Mouse (Mus musculus) limb, embryonic 12.5 days (tissue): ENCODE results near the gene Nudt9. TPM values are rescaled to one million over a fixed set of nuclear protein-coding genes. Genes with fewer than 3 reads are reported as not detected.

Experiments
- ATAC-seq: fragments of 200-750 bp; cut with Nextera tagmentation; 2 replicates; pipeline ENCODE4 v1.8.0; 2017; ENCODE audit warnings: low read depth, moderate TSS enrichment; ENCODE audit not compliant: insufficient number of reproducible peaks, insufficient read depth, low FRiP score, low TSS enrichment
- H3K27ac ChIP-seq: fragments of 300-500 bp; sonication (generic); 2 replicates; pipeline ENCODE4 v1.5.1; 2016; ENCODE audit warnings: mild to moderate bottlenecking, moderate library complexity
- H3K27me3 ChIP-seq: fragments of 300-500 bp; sonication (generic); 2 replicates; pipeline ENCODE4 v1.6.1; 2016; ENCODE audit warnings: mild to moderate bottlenecking, moderate library complexity
- H3K36me3 ChIP-seq: fragments of 300-500 bp; sonication (generic); 2 replicates; pipeline ENCODE4 v1.6.1; 2016; ENCODE audit warnings: mild to moderate bottlenecking, moderate library complexity
- H3K4me1 ChIP-seq: fragments of 300-500 bp; sonication (generic); replicated peaks from 2 replicates; pipeline ENCODE4 v1.6.1; 2016
- H3K4me2 ChIP-seq: fragments of 300-500 bp; sonication (generic); 2 replicates; pipeline ENCODE4 v1.6.1; 2016; ENCODE audit warnings: mild to moderate bottlenecking, moderate library complexity
- H3K4me3 ChIP-seq: fragments of 300-500 bp; sonication (generic); replicated peaks from 2 replicates; pipeline ENCODE4 v1.5.1; 2016; ENCODE audit warnings: mild to moderate bottlenecking
- H3K9ac ChIP-seq: fragments of 300-500 bp; sonication (generic); replicated peaks from 2 replicates; pipeline ENCODE4 v1.6.1; 2016; ENCODE audit warnings: mild to moderate bottlenecking, moderate library complexity
- H3K9me3 ChIP-seq: fragments of 300-500 bp; sonication (generic); 2 replicates; pipeline ENCODE4 v1.6.1; 2016; ENCODE audit warnings: mild to moderate bottlenecking, moderate library complexity
- WGBS: fragments of 180-500 bp; shearing (Covaris S2); methylation state at CpG from one replicate; pipeline ENCODE4 v1.1.7; 2016; 5-methylcytosine and 5-hydroxymethylcytosine counted together
- polyA plus RNA-seq: library from polyadenylated mRNA; unstranded; fragments of >200 nt; fragmentation: Nextera tagmentation; extraction: Ambion mirVana; gene quantifications from 2 replicates; pipeline ENCODE4 v1.2.1, GENCODE M21; 2016

The Nudt9 gene
- polyA plus RNA-seq, 1 experiment from 2014 or later = 66.1 TPM

- WGBS = 88% methylated on average over 5 of the region's 5 CpGs
- no peaks in the 10 kb centered on the region for H3K27me3 ChIP-seq
These were observed 14.3 kb downstream of the Nudt9 start for GRCm38 (mm10) chr5:104060429-104060828.

GRCm38 (mm10) chr5:104061936-104062772 is 16.0 kb downstream of the Nudt9 start:
- H3K9ac ChIP-seq = no peak overlapping the region
- ATAC-seq = no peak
- peaks cover 70% of the 10 kb centered on the region for H3K36me3 ChIP-seq
- 87% methylated on average over 13 of the region's 13 CpGs for WGBS
- no peaks in the 10 kb centered on the region for H3K4me1 ChIP-seq
- H3K4me2 ChIP-seq = no peak overlapping the region
- H3K27me3 ChIP-seq = no peaks in the 10 kb centered on the region
- H3K4me3 ChIP-seq = no peak overlapping the region
- H3K9me3 ChIP-seq = no peaks in the 10 kb centered on the region
- H3K27ac ChIP-seq = no peak overlapping the region

More at GRCm38 (mm10) chr5:104060429-104060828, 14.3 kb downstream of the Nudt9 start:
- Histone ChIP-seq H3K9me3 (no peaks in the 10 kb centered on the region), H3K4me2 (no peak overlapping the region), H3K36me3 (peaks cover 80% of the 10 kb centered on the region), H3K4me1 (no peaks in the 10 kb centered on the region), H3K9ac (no peak overlapping the region), H3K27ac (no peak overlapping the region), H3K4me3 (no peak overlapping the region)
- ATAC-seq = no peak

- Histone ChIP-seq H3K9me3 (no peaks in the 10 kb centered on the region), H3K4me2 (no peak overlapping the region), H3K36me3 (peaks cover 65% of the 10 kb centered on the region), H3K4me3 (no peak overlapping the region), H3K9ac (no peak overlapping the region), H3K4me1 (no peaks in the 10 kb centered on the region), H3K27ac (no peak overlapping the region), H3K27me3 (no peaks in the 10 kb centered on the region)
- WGBS = 91% methylated on average over 11 of the region's 11 CpGs
- ATAC-seq = no peak
These were observed 16.9 kb downstream of the Nudt9 start for GRCm38 (mm10) chr5:104062773-104063551.

- Histone ChIP-seq H3K27me3 (no peaks in the 10 kb centered on the region), H3K4me3 (no peak overlapping the region), H3K4me2 (no peak overlapping the region), H3K9me3 (no peaks in the 10 kb centered on the region), H3K36me3 (peaks cover 8% of the 10 kb centered on the region; the same call in 1 of the 2 replicates), H3K9ac (no peak overlapping the region), H3K27ac (no peak overlapping the region), H3K4me1 (peaks cover 6% of the 10 kb centered on the region)
- ATAC-seq = no peak
- 87% methylated on average over 7 of the region's 7 CpGs for WGBS
These were observed 22.6 kb downstream of the Nudt9 start for GRCm38 (mm10) chr5:104068751-104069150.

GRCm38 (mm10) chr5:104071048-104071447 is 24.9 kb downstream of the Nudt9 start:
- no peaks in the 10 kb centered on the region for H3K9me3 ChIP-seq
- no peak for ATAC-seq
- no peak overlapping the region for H3K27ac ChIP-seq
- no peaks in the 10 kb centered on the region for H3K36me3 ChIP-seq
- H3K9ac ChIP-seq = no peak overlapping the region
- WGBS = 86% methylated on average over 4 of the region's 4 CpGs
- peaks cover 6% of the 10 kb centered on the region for H3K4me1 ChIP-seq
- no peak overlapping the region for H3K4me3 ChIP-seq
- H3K4me2 ChIP-seq = no peak overlapping the region
- no peaks in the 10 kb centered on the region for H3K27me3 ChIP-seq

- Histone ChIP-seq H3K27me3 (no peaks in the 10 kb centered on the region), H3K4me3 (no peak overlapping the region), H3K4me1 (peaks cover 14% of the 10 kb centered on the region), H3K9ac (no peak overlapping the region), H3K9me3 (no peaks in the 10 kb centered on the region), H3K36me3 (no peaks in the 10 kb centered on the region), H3K27ac (peak overlapping the region; percentile 67), H3K4me2 (no peak overlapping the region)
- 48% methylated on average over 6 of the region's 8 CpGs for WGBS
- peak; percentile 94 for ATAC-seq
These were observed 26.3 kb downstream of the Nudt9 start for GRCm38 (mm10) chr5:104072272-104072886.

- H3K4me3 ChIP-seq = no peak overlapping the region
- WGBS = 66% methylated on average over 5 of the region's 5 CpGs
- H3K27ac ChIP-seq = no peak overlapping the region
- H3K27me3 ChIP-seq = no peaks in the 10 kb centered on the region
- ATAC-seq = peak; percentile 91
- H3K4me2 ChIP-seq = no peak overlapping the region
- H3K36me3 ChIP-seq = no peaks in the 10 kb centered on the region
- H3K9me3 ChIP-seq = no peaks in the 10 kb centered on the region
- peaks cover 14% of the 10 kb centered on the region for H3K4me1 ChIP-seq
- H3K9ac ChIP-seq = no peak overlapping the region
These were observed 27.5 kb downstream of the Nudt9 start for GRCm38 (mm10) chr5:104073602-104074001.

GRCm38 (mm10) chr5:104074388-104074787 is 28.3 kb downstream of the Nudt9 start:
- H3K9ac ChIP-seq = no peak overlapping the region
- peaks cover 14% of the 10 kb centered on the region for H3K4me1 ChIP-seq
- no peak overlapping the region for H3K27ac ChIP-seq
- H3K4me2 ChIP-seq = no peak overlapping the region
- H3K9me3 ChIP-seq = no peaks in the 10 kb centered on the region
- ATAC-seq = no peak
- no peaks in the 10 kb centered on the region for H3K27me3 ChIP-seq
- H3K4me3 ChIP-seq = no peak overlapping the region
- 34% methylated on average over 12 of the region's 12 CpGs for WGBS
- H3K36me3 ChIP-seq = no peaks in the 10 kb centered on the region

GRCm38 (mm10) chr5:104076361-104076760 is 30.3 kb downstream of the Nudt9 start:
- Histone ChIP-seq H3K27ac (no peak overlapping the region), H3K4me3 (no peak overlapping the region), H3K27me3 (no peaks in the 10 kb centered on the region), H3K36me3 (no peaks in the 10 kb centered on the region), H3K4me2 (peak overlapping the region; percentile 13; the same call in 1 of the 2 replicates), H3K9ac (no peak overlapping the region), H3K9me3 (no peaks in the 10 kb centered on the region), H3K4me1 (peaks cover 14% of the 10 kb centered on the region)
- 17% methylated on average over 10 of the region's 10 CpGs for WGBS
- ATAC-seq = no peak

GRCm38 (mm10) chr5:104077508-104077907 is 31.4 kb downstream of the Nudt9 start, which contains the start of gene Gm17660:
Gene Gm17660, minus strand, starts transcription at chr5:104077608.
- H3K4me2 ChIP-seq = peak within 1 kb of the TSS; percentile 13; the same call in 1 of the 2 replicates
- no peaks in the 10 kb centered on the region for H3K9me3 ChIP-seq

GRCm38 (mm10) chr5:104080736-104081135 is 34.6 kb downstream of the Nudt9 start:
- no peak overlapping the region for H3K4me3 ChIP-seq
- no peaks in the 10 kb centered on the region for H3K9me3 ChIP-seq
- peaks cover 8% of the 10 kb centered on the region; the same call in 1 of the 2 replicates for H3K4me1 ChIP-seq
- ATAC-seq = no peak
- WGBS = 82% methylated on average over 6 of the region's 6 CpGs
- no peaks in the 10 kb centered on the region for H3K36me3 ChIP-seq
- no peak overlapping the region for H3K4me2 ChIP-seq
- no peak overlapping the region for H3K9ac ChIP-seq
- no peak overlapping the region for H3K27ac ChIP-seq
- H3K27me3 ChIP-seq = no peaks in the 10 kb centered on the region

More at GRCm38 (mm10) chr5:104077508-104077907, 31.4 kb downstream of the Nudt9 start, which contains the start of gene Gm17660:
- no peak for ATAC-seq
- H3K4me1 ChIP-seq = peaks cover 12% of the 10 kb centered on the region
- no peak within 1 kb of the TSS for H3K4me3 ChIP-seq
- H3K36me3 ChIP-seq = no peaks in the 10 kb centered on the region
- H3K27me3 ChIP-seq = no peaks in the 10 kb centered on the region
- WGBS = 89% methylated on average over 7 of the region's 7 CpGs
- H3K9ac ChIP-seq = no peak within 1 kb of the TSS
- no peak within 1 kb of the TSS for H3K27ac ChIP-seq
